Mouse (Mus musculus): ENCODE data around the gene Pkd1l2. TPM values are rescaled to one million over a fixed set of nuclear protein-coding genes. Genes with fewer than 3 reads are reported as not detected.
A peak's percentile ranks its signal among the peaks of the same experiment; 100 is the strongest.

The Pkd1l2 gene
- not detected in 2 replicates for polyA plus RNA-seq (2015; fragmentation: Nextera tagmentation; extraction: Ambion mirVana)

- WGBS = 76% methylated on average over 8 of the region's 8 CpGs
- no peak within 1 kb of the TSS for H3K4me2 ChIP-seq (ENCODE audit: low read depth, low read length)
- no peak within 1 kb of the TSS for H3K9ac ChIP-seq (ENCODE audit: low read length)
- no peak within 1 kb of the TSS for H3K4me3 ChIP-seq (ENCODE audit: low read length)
- no peak within 1 kb of the TSS for H3K27ac ChIP-seq (ENCODE audit: low read length)
- ATAC-seq (replicated peaks; ENCODE audit: extremely low read depth, insufficient read depth, low FRiP score) = no peak
- H3K27me3 ChIP-seq (ENCODE audit: control insufficient read depth, insufficient read depth, low read length) = no peaks in the 10 kb centered on the region; the same call in 1 of the 2 replicates
- H3K4me1 ChIP-seq (ENCODE audit: control insufficient read depth, insufficient read depth, low read length) = peaks cover 16% of the 10 kb centered on the region
- H3K36me3 ChIP-seq (ENCODE audit: control insufficient read depth, insufficient read depth) = no peaks in the 10 kb centered on the region
- no peaks in the 10 kb centered on the region for H3K9me3 ChIP-seq (replicated peaks; ENCODE audit: control insufficient read depth, low read length)
Observed at GRCm38 (mm10) chr8:117082399-117082872, at the start of gene Pkd1l2. Gene Pkd1l2 (minus strand): TSS chr8:117082449.

- Histone ChIP-seq H3K4me3 (ENCODE audit: low read length) (no peak overlapping the region), H3K9me3 (replicated peaks; ENCODE audit: control insufficient read depth, low read length) (no peaks in the 10 kb centered on the region), H3K27ac (ENCODE audit: low read length) (no peak overlapping the region), H3K27me3 (ENCODE audit: control insufficient read depth, insufficient read depth, low read length) (no peaks in the 10 kb centered on the region), H3K4me1 (ENCODE audit: control insufficient read depth, insufficient read depth, low read length) (no peaks in the 10 kb centered on the region), H3K36me3 (ENCODE audit: control insufficient read depth, insufficient read depth) (no peaks in the 10 kb centered on the region), H3K4me2 (ENCODE audit: low read depth, low read length) (no peak overlapping the region), H3K9ac (ENCODE audit: low read length) (no peak overlapping the region)
- WGBS = 79% methylated on average over 8 of the region's 8 CpGs
- no peak for ATAC-seq (replicated peaks; ENCODE audit: extremely low read depth, insufficient read depth, low FRiP score)
Observed at GRCm38 (mm10) chr8:117127063-117127462, 44.8 kb upstream of the Pkd1l2 start.

GRCm38 (mm10) chr8:117126411-117126810 lies 44.2 kb upstream of the Pkd1l2 start:
- Histone ChIP-seq H3K4me3 (ENCODE audit: low read length) (no peak overlapping the region), H3K4me2 (ENCODE audit: low read depth, low read length) (no peak overlapping the region), H3K27me3 (ENCODE audit: control insufficient read depth, insufficient read depth, low read length) (no peaks in the 10 kb centered on the region), H3K27ac (ENCODE audit: low read length) (no peak overlapping the region), H3K36me3 (ENCODE audit: control insufficient read depth, insufficient read depth) (no peaks in the 10 kb centered on the region), H3K9me3 (replicated peaks; ENCODE audit: control insufficient read depth, low read length) (no peaks in the 10 kb centered on the region), H3K4me1 (ENCODE audit: control insufficient read depth, insufficient read depth, low read length) (no peaks in the 10 kb centered on the region), H3K9ac (ENCODE audit: low read length) (no peak overlapping the region)
- no peak for ATAC-seq (replicated peaks; ENCODE audit: extremely low read depth, insufficient read depth, low FRiP score)
- 90% methylated on average over 3 of the region's 3 CpGs for WGBS

- H3K4me3 ChIP-seq (ENCODE audit: low read length) = no peak overlapping the region
- H3K36me3 ChIP-seq (ENCODE audit: control insufficient read depth, insufficient read depth) = no peaks in the 10 kb centered on the region
- no peaks in the 10 kb centered on the region for H3K27me3 ChIP-seq (ENCODE audit: control insufficient read depth, insufficient read depth, low read length)
- H3K4me1 ChIP-seq (ENCODE audit: control insufficient read depth, insufficient read depth, low read length) = no peaks in the 10 kb centered on the region
- no peak for ATAC-seq (replicated peaks; ENCODE audit: extremely low read depth, insufficient read depth, low FRiP score)
- 79% methylated on average over 3 of the region's 3 CpGs for WGBS
- no peaks in the 10 kb centered on the region for H3K9me3 ChIP-seq (replicated peaks; ENCODE audit: control insufficient read depth, low read length)
- H3K4me2 ChIP-seq (ENCODE audit: low read depth, low read length) = no peak overlapping the region
- H3K27ac ChIP-seq (ENCODE audit: low read length) = no peak overlapping the region
- H3K9ac ChIP-seq (ENCODE audit: low read length) = no peak overlapping the region
Observed at GRCm38 (mm10) chr8:117125854-117126253, 43.6 kb upstream of the Pkd1l2 start.

- H3K4me1 ChIP-seq (ENCODE audit: control insufficient read depth, insufficient read depth, low read length) = no peaks in the 10 kb centered on the region
- no peak overlapping the region for H3K4me3 ChIP-seq (ENCODE audit: low read length)
- no peak for ATAC-seq (replicated peaks; ENCODE audit: extremely low read depth, insufficient read depth, low FRiP score)
- H3K9ac ChIP-seq (ENCODE audit: low read length) = no peak overlapping the region
- H3K27ac ChIP-seq (ENCODE audit: low read length) = no peak overlapping the region
- H3K36me3 ChIP-seq (ENCODE audit: control insufficient read depth, insufficient read depth) = no peaks in the 10 kb centered on the region
- no peaks in the 10 kb centered on the region for H3K9me3 ChIP-seq (replicated peaks; ENCODE audit: control insufficient read depth, low read length)
- WGBS = 72% methylated on average over 13 of the region's 13 CpGs
- no peak overlapping the region for H3K4me2 ChIP-seq (ENCODE audit: low read depth, low read length)
- H3K27me3 ChIP-seq (ENCODE audit: control insufficient read depth, insufficient read depth, low read length) = no peaks in the 10 kb centered on the region
Observed at GRCm38 (mm10) chr8:117123850-117124633, 41.8 kb upstream of the Pkd1l2 start.

GRCm38 (mm10) chr8:117121277-117121676 lies 39.0 kb upstream of the Pkd1l2 start:
- no peaks in the 10 kb centered on the region for H3K4me1 ChIP-seq (ENCODE audit: control insufficient read depth, insufficient read depth, low read length)
- no peak overlapping the region for H3K27ac ChIP-seq (ENCODE audit: low read length)
- no peaks in the 10 kb centered on the region for H3K27me3 ChIP-seq (ENCODE audit: control insufficient read depth, insufficient read depth, low read length)
- no peak overlapping the region for H3K4me3 ChIP-seq (ENCODE audit: low read length)
- no peaks in the 10 kb centered on the region for H3K9me3 ChIP-seq (replicated peaks; ENCODE audit: control insufficient read depth, low read length)
- no peak for ATAC-seq (replicated peaks; ENCODE audit: extremely low read depth, insufficient read depth, low FRiP score)
- H3K4me2 ChIP-seq (ENCODE audit: low read depth, low read length) = no peak overlapping the region
- WGBS = 67% methylated on average over 8 of the region's 8 CpGs
- no peak overlapping the region for H3K9ac ChIP-seq (ENCODE audit: low read length)
- H3K36me3 ChIP-seq (ENCODE audit: control insufficient read depth, insufficient read depth) = no peaks in the 10 kb centered on the region

GRCm38 (mm10) chr8:117118409-117118808 lies 36.2 kb upstream of the Pkd1l2 start:
- no peak overlapping the region for H3K27ac ChIP-seq (ENCODE audit: low read length)
- ATAC-seq (replicated peaks; ENCODE audit: extremely low read depth, insufficient read depth, low FRiP score) = no peak
- no peak overlapping the region for H3K9ac ChIP-seq (ENCODE audit: low read length)
- peaks cover 9% of the 10 kb centered on the region for H3K4me1 ChIP-seq (ENCODE audit: control insufficient read depth, insufficient read depth, low read length)
- WGBS = 80% methylated on average over 9 of the region's 9 CpGs
- no peaks in the 10 kb centered on the region for H3K9me3 ChIP-seq (replicated peaks; ENCODE audit: control insufficient read depth, low read length)
- H3K36me3 ChIP-seq (ENCODE audit: control insufficient read depth, insufficient read depth) = no peaks in the 10 kb centered on the region
- H3K4me3 ChIP-seq (ENCODE audit: low read length) = no peak overlapping the region
- H3K4me2 ChIP-seq (ENCODE audit: low read depth, low read length) = no peak overlapping the region
- H3K27me3 ChIP-seq (ENCODE audit: control insufficient read depth, insufficient read depth, low read length) = no peaks in the 10 kb centered on the region

GRCm38 (mm10) chr8:117116534-117116933 lies 34.3 kb upstream of the Pkd1l2 start:
- peaks cover 9% of the 10 kb centered on the region for H3K4me1 ChIP-seq (ENCODE audit: control insufficient read depth, insufficient read depth, low read length)
- ATAC-seq (replicated peaks; ENCODE audit: extremely low read depth, insufficient read depth, low FRiP score) = no peak
- H3K4me3 ChIP-seq (ENCODE audit: low read length) = no peak overlapping the region
- 65% methylated on average over 7 of the region's 7 CpGs for WGBS
- no peak overlapping the region for H3K9ac ChIP-seq (ENCODE audit: low read length)
- no peak overlapping the region for H3K27ac ChIP-seq (ENCODE audit: low read length)
- H3K27me3 ChIP-seq (ENCODE audit: control insufficient read depth, insufficient read depth, low read length) = no peaks in the 10 kb centered on the region
- H3K36me3 ChIP-seq (ENCODE audit: control insufficient read depth, insufficient read depth) = no peaks in the 10 kb centered on the region
- H3K9me3 ChIP-seq (replicated peaks; ENCODE audit: control insufficient read depth, low read length) = no peaks in the 10 kb centered on the region
- H3K4me2 ChIP-seq (ENCODE audit: low read depth, low read length) = no peak overlapping the region

- Histone ChIP-seq H3K4me3 (ENCODE audit: low read length) (no peak overlapping the region), H3K27me3 (ENCODE audit: control insufficient read depth, insufficient read depth, low read length) (no peaks in the 10 kb centered on the region), H3K36me3 (ENCODE audit: control insufficient read depth, insufficient read depth) (no peaks in the 10 kb centered on the region), H3K4me2 (ENCODE audit: low read depth, low read length) (peak overlapping the region; percentile 11; the same call in 1 of the 2 replicates), H3K4me1 (ENCODE audit: control insufficient read depth, insufficient read depth, low read length) (peaks cover 9% of the 10 kb centered on the region), H3K9me3 (replicated peaks; ENCODE audit: control insufficient read depth, low read length) (no peaks in the 10 kb centered on the region), H3K9ac (ENCODE audit: low read length) (no peak overlapping the region), H3K27ac (ENCODE audit: low read length) (no peak overlapping the region)
- WGBS = 9% methylated on average over 13 of the region's 13 CpGs
- peak; percentile 50; the same call in 1 of the 2 replicates for ATAC-seq (replicated peaks; ENCODE audit: extremely low read depth, insufficient read depth, low FRiP score)
Observed at GRCm38 (mm10) chr8:117115676-117116446, 33.6 kb upstream of the Pkd1l2 start.

Measured in heart, embryonic 16.5 days (tissue).